Mouse (Mus musculus) embryonic facial prominence, embryonic 12.5 days (tissue): ENCODE results near the gene Tbl2. TPM values are rescaled to one million over a fixed set of nuclear protein-coding genes. Genes with fewer than 3 reads are reported as not detected.

Experiments
- ATAC-seq: fragments of 200-750 bp; cut with Nextera tagmentation; 2 replicates; pipeline ENCODE4 v1.8.0; 2017; ENCODE audit not compliant: insufficient number of reproducible peaks, insufficient read depth, low FRiP score, low TSS enrichment
- H3K27ac ChIP-seq: fragments of 300-500 bp; sonication (generic); 2 replicates; pipeline ENCODE4 v1.5.1; 2016; ENCODE audit warnings: mild to moderate bottlenecking
- H3K27me3 ChIP-seq: fragments of 300-500 bp; sonication (generic); 2 replicates; pipeline ENCODE4 v1.6.1; 2016; ENCODE audit warnings: mild to moderate bottlenecking, moderate library complexity
- H3K36me3 ChIP-seq: fragments of 300-500 bp; sonication (generic); 2 replicates; pipeline ENCODE4 v1.6.1; 2016; ENCODE audit warnings: mild to moderate bottlenecking
- H3K4me1 ChIP-seq: fragments of 300-500 bp; sonication (generic); 2 replicates; pipeline ENCODE4 v1.6.1; 2016
- H3K4me2 ChIP-seq: fragments of 300-500 bp; sonication (generic); replicated peaks from 2 replicates; pipeline ENCODE4 v1.6.1; 2016; ENCODE audit warnings: mild to moderate bottlenecking, moderate library complexity
- H3K4me3 ChIP-seq: fragments of 300-500 bp; sonication (generic); 2 replicates; pipeline ENCODE4 v1.5.1; 2016; ENCODE audit warnings: mild to moderate bottlenecking
- H3K9ac ChIP-seq: fragments of 300-500 bp; sonication (generic); 2 replicates; pipeline ENCODE4 v1.6.1; 2016; ENCODE audit warnings: mild to moderate bottlenecking, moderate library complexity
- H3K9me3 ChIP-seq: fragments of 300-500 bp; sonication (generic); 2 replicates; pipeline ENCODE4 v1.6.1; 2016; ENCODE audit warnings: mild to moderate bottlenecking, moderate library complexity
- WGBS: fragments of 180-500 bp; shearing (Covaris S2); methylation state at CpG from one replicate; pipeline ENCODE4 v1.1.7; 2016; 5-methylcytosine and 5-hydroxymethylcytosine counted together
- polyA plus RNA-seq: library from polyadenylated mRNA; unstranded; fragments of >200 nt; fragmentation: Nextera tagmentation; extraction: Ambion mirVana; gene quantifications from 2 replicates; pipeline ENCODE4 v1.2.1, GENCODE M21; 2016

Gene Tbl2
- polyA plus RNA-seq, result 24.8 and 30.0 TPM in 2 replicates

- ATAC-seq, result peak; percentile 98
- peaks cover 16% of the 10 kb centered on the region for H3K36me3 ChIP-seq
These were observed at the start of gene Tbl2 for GRCm38 (mm10) chr5:135149053-135149819. Gene Tbl2 (plus strand): TSS chr5:135149657.

DNA sequence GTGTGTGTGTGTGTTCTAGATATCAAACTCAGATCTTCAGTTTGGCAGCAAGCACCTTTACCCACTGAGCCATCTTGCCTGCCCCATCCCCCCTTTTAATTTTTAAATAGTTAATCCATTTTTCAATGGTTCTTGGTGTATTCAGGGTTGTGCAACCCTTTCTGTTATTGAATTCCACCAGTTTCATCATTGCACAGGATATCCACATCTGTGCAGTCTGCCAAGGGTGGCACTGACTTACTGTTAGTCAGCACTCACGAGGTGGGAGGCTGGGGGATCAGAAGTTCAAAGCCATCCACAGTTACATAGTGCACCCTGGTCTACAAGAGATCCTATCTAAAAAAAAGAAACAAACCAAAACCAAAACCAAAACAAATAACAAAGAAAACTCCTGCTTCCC lies 48.5 kb upstream of the Tbl2 start:
- no peak overlapping the region for H3K9ac ChIP-seq
- no peak for ATAC-seq
- H3K4me3 ChIP-seq, result no peak overlapping the region
- peaks cover 11% of the 10 kb centered on the region for H3K27me3 ChIP-seq
- H3K27ac ChIP-seq, result no peak overlapping the region
- no peaks in the 10 kb centered on the region for H3K36me3 ChIP-seq
- 63% methylated on average over 1 of the region's 1 CpGs for WGBS
- H3K4me2 ChIP-seq, result no peak overlapping the region
- no peaks in the 10 kb centered on the region for H3K9me3 ChIP-seq
- no peaks in the 10 kb centered on the region for H3K4me1 ChIP-seq

More at GRCm38 (mm10) chr5:135149053-135149819, at the start of gene Tbl2:
- Histone ChIP-seq H3K9me3 (no peaks in the 10 kb centered on the region), H3K4me1 (peaks cover 7% of the 10 kb centered on the region; the same call in 1 of the 2 replicates), H3K4me2 (peak within 1 kb of the TSS; percentile 72), H3K9ac (peak within 1 kb of the TSS; percentile 72), H3K27me3 (no peaks in the 10 kb centered on the region), H3K4me3 (peak within 1 kb of the TSS; percentile 70), H3K27ac (peak within 1 kb of the TSS; percentile 93)
- WGBS, result under 1% methylated on average over 63 of the region's 63 CpGs

DNA sequence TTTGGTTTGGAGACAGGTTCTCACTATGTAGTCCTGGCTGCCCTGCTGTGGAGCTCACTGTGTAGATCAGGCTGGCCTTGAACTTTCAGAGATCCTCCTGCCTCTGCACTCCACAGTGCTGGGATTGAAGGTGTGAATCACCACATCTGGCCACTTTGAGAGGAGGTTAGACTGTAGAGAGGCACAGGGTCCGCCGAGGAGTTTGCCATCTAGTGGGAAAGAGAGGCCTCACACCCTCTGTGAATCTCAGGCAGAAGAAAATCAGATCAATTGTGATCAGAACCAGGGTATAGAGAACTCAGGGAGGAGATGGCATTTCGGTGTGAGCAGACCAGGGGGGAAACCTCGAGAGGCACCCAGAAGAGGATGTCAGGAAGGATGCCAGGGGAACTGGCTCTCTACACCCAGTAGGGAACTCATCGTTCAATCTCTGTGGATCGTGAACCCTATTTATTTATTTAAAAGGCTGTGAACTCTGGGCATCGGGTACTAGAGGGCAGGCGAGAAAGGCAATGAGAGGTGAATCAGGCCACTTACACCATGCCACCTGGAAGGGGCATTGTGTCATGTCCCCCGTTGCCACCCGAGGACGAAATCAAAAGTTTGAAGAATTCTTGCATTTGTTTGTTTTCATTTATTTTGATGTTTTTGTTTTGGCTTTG lies 45.3 kb upstream of the Tbl2 start:
- Histone ChIP-seq H3K9ac (no peak overlapping the region), H3K36me3 (no peaks in the 10 kb centered on the region), H3K27ac (no peak overlapping the region), H3K9me3 (no peaks in the 10 kb centered on the region), H3K4me2 (no peak overlapping the region), H3K4me3 (no peak overlapping the region), H3K27me3 (peaks cover 39% of the 10 kb centered on the region), H3K4me1 (peaks cover 13% of the 10 kb centered on the region)
- ATAC-seq, result no peak
- 63% methylated on average over 11 of the region's 11 CpGs for WGBS

DNA sequence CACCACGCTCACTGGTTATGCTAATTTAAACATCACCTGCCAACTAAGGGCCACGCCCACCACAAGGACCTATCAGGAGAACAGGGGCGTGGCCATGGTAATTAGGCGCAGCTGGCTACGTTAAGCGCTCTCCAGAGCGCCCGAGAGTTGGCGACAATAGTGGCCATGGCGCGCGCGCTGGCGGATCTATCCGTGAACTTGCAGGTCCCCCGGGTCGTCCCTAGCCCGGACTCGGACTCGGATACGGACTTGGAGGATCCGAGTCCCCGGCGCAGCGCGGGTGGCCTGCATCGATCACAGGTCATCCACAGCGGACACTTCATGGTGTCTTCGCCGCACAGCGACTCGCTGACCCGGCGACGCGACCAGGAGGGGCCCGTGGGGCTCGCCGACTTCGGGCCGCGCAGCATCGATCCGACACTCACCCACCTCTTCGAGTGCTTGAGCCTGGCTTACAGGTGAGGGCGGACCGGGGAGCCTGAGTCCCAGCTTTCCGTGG lies 42.6 kb upstream of the Tbl2 start:
- peaks cover 43% of the 10 kb centered on the region for H3K27me3 ChIP-seq
- WGBS, result under 1% methylated on average over 48 of the region's 48 CpGs

GRCm38 (mm10) chr5:135107521-135108501 lies 41.6 kb upstream of the Tbl2 start:
- WGBS, result 6% methylated on average over 40 of the region's 40 CpGs
- 0 out of 2 replicates have a peak, but pooled peaks have one; percentile 23 for ATAC-seq

More for the DNA sequence above, 42.6 kb upstream of the Tbl2 start:
- Histone ChIP-seq H3K9ac (peak overlapping the region; percentile 55; the same call in 1 of the 2 replicates), H3K36me3 (no peaks in the 10 kb centered on the region), H3K9me3 (no peaks in the 10 kb centered on the region), H3K4me2 (peak overlapping the region; percentile 95), H3K4me1 (peaks cover 13% of the 10 kb centered on the region), H3K4me3 (peak overlapping the region; percentile 53), H3K27ac (no peak overlapping the region)
- peak; percentile 59 for ATAC-seq

GRCm38 (mm10) chr5:135109017-135109416 lies 40.4 kb upstream of the Tbl2 start:
- ATAC-seq, result no peak
- H3K27me3 ChIP-seq, result peaks cover 46% of the 10 kb centered on the region
- no peak overlapping the region for H3K4me2 ChIP-seq
- whole genome bisulfite sequencing, result 54% methylated on average over 6 of the region's 6 CpGs
- no peak overlapping the region for H3K9ac ChIP-seq
- H3K9me3 ChIP-seq, result no peaks in the 10 kb centered on the region
- peaks cover 13% of the 10 kb centered on the region for H3K4me1 ChIP-seq
- H3K36me3 ChIP-seq, result no peaks in the 10 kb centered on the region
- H3K4me3 ChIP-seq, result no peak overlapping the region
- H3K27ac ChIP-seq, result no peak overlapping the region

More at GRCm38 (mm10) chr5:135107521-135108501, 41.6 kb upstream of the Tbl2 start:
- H3K9ac ChIP-seq, result no peak overlapping the region
- peak overlapping the region; percentile 53 for H3K4me3 ChIP-seq
- peak overlapping the region; percentile 95 for H3K4me2 ChIP-seq
- no peak overlapping the region for H3K27ac ChIP-seq
- H3K27me3 ChIP-seq, result peaks cover 43% of the 10 kb centered on the region
- H3K9me3 ChIP-seq, result no peaks in the 10 kb centered on the region
- H3K36me3 ChIP-seq, result no peaks in the 10 kb centered on the region
- peaks cover 13% of the 10 kb centered on the region for H3K4me1 ChIP-seq

GRCm38 (mm10) chr5:135109426-135109825 lies 40.0 kb upstream of the Tbl2 start:
- 88% methylated on average over 3 of the region's 3 CpGs for WGBS
- H3K27me3 ChIP-seq, result peaks cover 46% of the 10 kb centered on the region
- H3K27ac ChIP-seq, result no peak overlapping the region
- no peaks in the 10 kb centered on the region for H3K9me3 ChIP-seq
- H3K4me2 ChIP-seq, result no peak overlapping the region
- H3K4me1 ChIP-seq, result peaks cover 13% of the 10 kb centered on the region
- H3K36me3 ChIP-seq, result no peaks in the 10 kb centered on the region
- no peak overlapping the region for H3K9ac ChIP-seq
- no peak overlapping the region for H3K4me3 ChIP-seq
- ATAC-seq, result no peak

- Histone ChIP-seq H3K36me3 (no peaks in the 10 kb centered on the region), H3K27me3 (peaks cover 43% of the 10 kb centered on the region), H3K4me1 (peaks cover 13% of the 10 kb centered on the region), H3K9me3 (no peaks in the 10 kb centered on the region), H3K4me2 (no peak overlapping the region), H3K4me3 (no peak overlapping the region), H3K27ac (no peak overlapping the region), H3K9ac (no peak overlapping the region)
- WGBS, result 70% methylated on average over 6 of the region's 6 CpGs
- ATAC-seq, result no peak
These were observed 39.5 kb upstream of the Tbl2 start for GRCm38 (mm10) chr5:135109976-135110375.

- WGBS, result 89% methylated on average over 12 of the region's 12 CpGs
- no peak for ATAC-seq
- no peak overlapping the region for H3K9ac ChIP-seq
These were observed 35.7 kb upstream of the Tbl2 start for GRCm38 (mm10) chr5:135113782-135114181.

GRCm38 (mm10) chr5:135115241-135115640 lies 34.2 kb upstream of the Tbl2 start:
- H3K27ac ChIP-seq, result no peak overlapping the region
- H3K4me2 ChIP-seq, result no peak overlapping the region
- no peak for ATAC-seq
- 0 out of 2 replicates have a peak, but pooled peaks cover 3% of the 10 kb centered on the region for H3K27me3 ChIP-seq
- 90% methylated on average over 8 of the region's 8 CpGs for WGBS
- no peaks in the 10 kb centered on the region for H3K36me3 ChIP-seq
- H3K9me3 ChIP-seq, result no peaks in the 10 kb centered on the region
- H3K9ac ChIP-seq, result no peak overlapping the region
- no peaks in the 10 kb centered on the region for H3K4me1 ChIP-seq
- H3K4me3 ChIP-seq, result no peak overlapping the region

More at GRCm38 (mm10) chr5:135113782-135114181, 35.7 kb upstream of the Tbl2 start:
- H3K36me3 ChIP-seq, result no peaks in the 10 kb centered on the region
- H3K4me1 ChIP-seq, result no peaks in the 10 kb centered on the region
- no peak overlapping the region for H3K4me3 ChIP-seq
- no peak overlapping the region for H3K27ac ChIP-seq
- no peak overlapping the region for H3K4me2 ChIP-seq
- H3K9me3 ChIP-seq, result no peaks in the 10 kb centered on the region
- H3K27me3 ChIP-seq, result peaks cover 10% of the 10 kb centered on the region; the same call in 1 of the 2 replicates

DNA sequence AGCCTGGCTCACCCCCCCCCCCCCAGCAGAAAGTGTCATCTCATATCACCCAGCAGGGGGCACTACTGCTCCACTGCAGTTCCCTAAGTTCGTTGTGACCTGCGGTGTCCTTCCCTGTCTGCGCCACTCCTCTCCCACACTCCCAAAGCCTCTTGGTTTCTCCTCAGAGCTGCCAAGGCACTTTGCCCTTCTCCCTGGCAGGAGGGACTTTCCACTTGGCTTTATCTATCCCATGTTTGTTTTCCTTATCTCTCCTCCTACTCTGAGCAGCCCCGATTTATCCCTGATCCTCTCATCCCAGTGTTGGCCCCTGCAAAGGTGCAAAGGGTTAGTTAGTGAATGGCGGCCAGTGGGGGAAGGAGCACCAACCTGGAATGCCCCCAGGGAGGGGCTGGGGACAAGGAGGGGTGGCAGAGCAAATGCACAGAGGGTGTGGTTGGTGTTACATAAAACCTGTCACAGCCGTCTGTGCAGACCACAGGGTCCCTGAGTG lies 30.8 kb upstream of the Tbl2 start:
- ATAC-seq, result no peak
- no peaks in the 10 kb centered on the region for H3K4me1 ChIP-seq
- WGBS, result 17% methylated on average over 6 of the region's 6 CpGs
- H3K4me2 ChIP-seq, result no peak overlapping the region
- no peaks in the 10 kb centered on the region for H3K36me3 ChIP-seq
- H3K4me3 ChIP-seq, result no peak overlapping the region
- H3K27ac ChIP-seq, result no peak overlapping the region
- no peaks in the 10 kb centered on the region for H3K9me3 ChIP-seq
- peaks cover 18% of the 10 kb centered on the region for H3K27me3 ChIP-seq
- no peak overlapping the region for H3K9ac ChIP-seq
